Mouse (Mus musculus): Measurements from ENCODE around the gene Tas1r3.

DNA sequence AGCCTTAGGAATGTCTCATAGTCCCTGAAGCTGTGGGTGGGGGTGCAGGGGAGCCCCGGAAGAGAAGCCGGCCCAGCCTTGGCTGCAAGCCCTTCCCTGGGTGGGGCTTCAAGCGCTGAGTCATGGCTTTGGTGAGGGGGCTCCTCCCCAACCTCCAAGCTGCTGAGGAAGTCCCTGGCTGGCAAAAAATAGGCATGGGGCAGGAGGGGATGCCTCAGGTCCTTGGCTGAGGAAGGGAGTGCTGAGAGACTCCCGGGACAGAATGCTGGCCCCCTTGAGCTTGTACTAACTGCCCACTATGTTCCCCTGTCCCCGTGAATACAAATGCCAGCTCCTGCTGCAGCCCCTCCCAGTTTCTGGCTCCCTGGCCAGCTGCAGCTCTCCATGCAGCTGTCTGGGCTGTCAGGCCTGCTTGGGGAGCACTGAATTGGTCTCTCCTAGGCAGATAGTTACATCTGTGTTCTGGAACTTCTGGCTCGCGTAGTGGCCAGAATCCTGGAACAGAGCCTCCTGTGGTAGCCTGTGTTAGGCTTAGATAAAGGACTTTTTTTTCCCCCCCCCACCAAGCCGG is 31.2 kb upstream of the Tas1r3 start:
- TF ChIP-seq POLR2A (IDR thresholded peaks at IDR 0.05; ENCODE audit: low read depth, low read length), result peak; percentile 45
- TF ChIP-seq CTCF (IDR thresholded peaks at IDR 0.05; ENCODE audit: borderline replicate concordance, insufficient read depth, low read length), result no peak

Measured in embryonic fibroblast, embryonic 13.5 days (primary cell).